Mouse (Mus musculus): Measurements from ENCODE around the gene Mpzl1.

The Mpzl1 gene

DNA sequence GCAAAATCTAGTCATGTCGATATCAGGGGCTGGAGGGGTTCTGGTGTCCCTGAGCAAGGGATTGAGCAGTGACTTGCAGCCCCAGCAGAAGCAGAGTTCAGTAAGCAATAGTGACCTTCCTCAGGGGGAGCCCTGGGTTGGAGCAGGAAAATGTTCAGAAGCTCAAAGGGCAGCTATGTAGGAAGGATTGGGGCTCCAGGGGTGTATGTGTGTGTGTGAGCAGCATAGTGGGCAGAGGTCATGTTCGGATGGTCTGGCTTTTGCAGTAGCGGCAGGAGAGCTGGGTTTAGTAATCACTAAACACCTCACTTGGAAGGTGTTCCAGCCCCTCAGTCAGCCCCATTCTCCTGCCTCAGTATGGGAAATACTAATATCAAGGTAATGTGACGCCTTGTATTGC, 58.3 kb downstream of the Mpzl1 start:
- DNase-seq: no peak

DNA sequence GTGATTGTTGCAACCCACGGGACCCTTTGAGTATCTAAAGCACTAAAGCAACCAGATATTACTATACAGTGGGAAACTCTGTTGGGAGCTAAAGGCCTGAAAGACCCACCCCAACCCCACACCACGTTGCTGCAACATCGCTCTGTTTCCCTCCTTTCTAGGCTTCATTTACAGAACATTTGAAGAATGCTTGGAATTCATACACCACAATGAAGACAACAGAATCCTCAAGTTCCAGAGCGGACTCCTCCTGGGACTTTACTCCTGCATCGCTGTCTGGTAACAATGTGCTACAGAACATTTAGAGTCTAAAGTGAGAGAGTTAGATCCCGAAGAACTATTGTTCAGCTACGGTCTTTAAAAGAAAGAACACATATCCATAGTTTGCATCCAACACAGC, 66.9 kb downstream of the Mpzl1 start:
- DNase-seq: no peak

DNA sequence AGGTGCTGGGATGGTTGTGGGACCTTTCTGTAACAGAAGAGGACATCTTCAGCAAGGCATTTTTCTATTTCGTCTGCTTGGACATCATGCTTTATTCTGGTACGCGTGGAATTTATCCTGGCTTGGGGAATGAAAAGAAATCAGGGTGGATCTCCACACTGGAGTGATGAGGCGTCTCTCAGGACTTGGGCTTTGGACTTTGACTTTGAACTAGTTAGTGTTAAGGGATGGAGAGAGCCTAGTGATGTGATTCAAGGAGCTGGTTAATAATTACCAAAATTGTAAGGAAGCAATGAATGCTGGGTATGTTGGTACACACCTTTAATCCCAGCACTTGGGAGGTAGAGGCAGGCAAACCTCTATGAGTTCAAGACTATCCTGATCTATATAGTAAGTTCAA, 69.1 kb downstream of the Mpzl1 start:
- no peak for DNase-seq

DNA sequence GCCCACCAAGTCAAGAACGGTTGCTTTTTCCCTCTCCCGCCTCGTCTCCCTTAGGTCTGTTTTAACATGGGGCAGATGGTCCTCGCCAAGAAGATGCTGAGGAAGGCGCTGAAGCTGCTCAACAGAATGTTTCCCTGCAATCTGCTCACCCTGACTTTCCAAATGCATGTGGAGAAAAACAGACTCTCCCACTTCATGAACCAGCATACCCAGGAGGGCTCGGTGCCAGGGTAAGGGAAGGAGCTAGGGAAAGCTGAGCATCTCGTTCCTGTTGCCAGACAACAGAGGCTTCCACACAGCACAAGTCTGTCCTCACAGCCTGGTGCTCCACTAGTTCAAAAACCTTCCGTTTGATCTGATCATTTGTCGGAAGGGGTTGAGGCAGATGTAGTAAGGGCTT, 75.3 kb downstream of the Mpzl1 start:
- peak; percentile 93 for DNase-seq

DNA sequence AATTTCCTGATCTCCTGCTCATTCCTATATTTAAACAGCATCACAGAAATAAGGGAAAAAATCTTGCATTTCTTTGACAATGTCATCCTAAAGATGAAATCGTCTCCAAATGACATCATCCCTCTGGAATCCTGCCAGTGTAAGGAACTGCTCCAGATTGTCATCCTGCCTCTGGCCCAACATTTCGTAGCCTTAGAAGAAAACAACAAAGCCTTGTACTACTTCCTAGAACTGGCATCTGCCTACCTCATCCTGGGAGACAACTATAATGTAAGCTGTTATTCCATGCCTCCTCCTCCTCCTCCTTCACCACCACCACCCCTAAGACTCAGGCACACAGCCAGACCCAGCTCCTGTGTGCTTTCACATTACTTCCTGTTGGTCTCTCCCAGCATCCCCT, 77.6 kb downstream of the Mpzl1 start:
- DNase-seq: peak; percentile 40
